Mouse (Mus musculus) forebrain, postnatal 0 days (tissue): ENCODE results near the gene Tmem136. TPM values are rescaled to one million over a fixed set of nuclear protein-coding genes. Genes with fewer than 3 reads are reported as not detected.
A peak's percentile ranks its signal among the peaks of the same experiment; 100 is the strongest.
"Not testable (repeated sequence)": the region's sequence is repeated elsewhere in the genome, so short reads cannot be mapped to it uniquely, and the experiment has no call there.

Experiments
- ATAC-seq: fragments of 200-750 bp; cut with Nextera tagmentation; 2 replicates; pipeline ENCODE4 v1.8.0; 2017; ENCODE audit warnings: mild to moderate bottlenecking, moderate library complexity
- DNase-seq: peaks from one replicate; pipeline ENCODE4 v3.0.0-alpha.2; 2015
- H3K27ac ChIP-seq: fragments of 300-500 bp; sonication (generic); 2 replicates; pipeline ENCODE4 v1.5.1; 2014; ENCODE audit warnings: low read depth, mild to moderate bottlenecking, antibody characterized with exemption, low read length, moderate library complexity, mixed read lengths
- H3K27me3 ChIP-seq: fragments of 300-500 bp; sonication (generic); 2 replicates; pipeline ENCODE4 v1.6.1; 2014; ENCODE audit warnings: mild to moderate bottlenecking, low read length, mixed read lengths; ENCODE audit not compliant: insufficient read depth
- H3K36me3 ChIP-seq: fragments of 300-500 bp; sonication (generic); 2 replicates; pipeline ENCODE4 v1.6.1; 2014; ENCODE audit warnings: mild to moderate bottlenecking, moderate library complexity; ENCODE audit not compliant: insufficient read depth
- H3K4me1 ChIP-seq: fragments of 300-500 bp; sonication (generic); 2 replicates; pipeline ENCODE4 v1.6.1; 2014; ENCODE audit warnings: antibody characterized with exemption; ENCODE audit not compliant: insufficient read depth
- H3K4me2 ChIP-seq: fragments of 300-500 bp; sonication (generic); 2 replicates; pipeline ENCODE4 v1.6.1; 2014; ENCODE audit warnings: low read depth, mild to moderate bottlenecking, moderate library complexity
- H3K4me3 ChIP-seq: fragments of 300-500 bp; sonication (generic); 2 replicates; pipeline ENCODE4 v1.5.1; 2014; ENCODE audit warnings: low read depth, low read length, mixed read lengths
- H3K9ac ChIP-seq: fragments of 300-500 bp; sonication (generic); 2 replicates; pipeline ENCODE4 v1.6.1; 2014; ENCODE audit warnings: mild to moderate bottlenecking
- H3K9me3 ChIP-seq: fragments of 300-500 bp; sonication (generic); 2 replicates; pipeline ENCODE4 v1.6.1; 2016; ENCODE audit warnings: low read length
- CTCF ChIP-seq: sonication (generic); IDR thresholded peaks from 2 replicates; pipeline ENCODE4 v1.5.1; 2016; ENCODE audit warnings: antibody characterized with exemption, control low read depth, low read depth
- WGBS: fragments of 180-500 bp; shearing (Covaris S2); extraction: QIAGEN DNeasy Blood & Tissue Kit; methylation state at CpG from one replicate; pipeline ENCODE4 v1.1.7; 2014; 5-methylcytosine and 5-hydroxymethylcytosine counted together
- polyA plus RNA-seq: library from polyadenylated mRNA; unstranded; fragments of >200 nt; fragmentation: Nextera tagmentation; extraction: Ambion mirVana; gene quantifications from 2 replicates; pipeline ENCODE4 v1.2.1, GENCODE M21; 2015
- total RNA-seq: library from RNA; depleted of rRNA; stranded (reverse); fragments of >200 nt; gene quantifications from 2 replicates; pipeline ENCODE4 v1.2.3, GENCODE M21; 2014

Gene Tmem136
- total and polyA plus RNA-seq, 2 experiments from 2014 or later = 6.2 to 7.5 TPM

DNA sequence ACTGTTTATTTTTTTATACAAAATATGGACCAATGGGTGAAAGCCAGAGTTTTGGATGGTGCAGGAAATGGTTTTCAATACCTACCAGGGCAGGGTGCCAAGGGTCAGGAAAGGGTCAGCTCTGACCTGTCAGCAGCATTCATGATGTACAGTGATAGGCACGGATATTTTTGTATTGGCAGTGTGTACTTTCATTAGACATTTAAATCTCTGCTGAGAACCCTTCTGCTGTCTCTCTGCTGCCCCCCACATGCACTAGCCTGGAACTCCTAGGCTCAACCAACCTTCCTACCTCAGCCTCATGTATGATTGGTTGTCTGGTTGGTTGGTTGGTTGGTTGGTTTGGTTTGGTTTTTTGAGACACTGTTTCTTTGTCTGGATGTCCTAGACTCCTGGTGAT is 6.0 kb upstream of the Tmem136 start:
- no peak overlapping the region for H3K27ac ChIP-seq
- H3K4me1 ChIP-seq = no peaks in the 10 kb centered on the region
- no peak overlapping the region for H3K9ac ChIP-seq
- peak; percentile 22 for TF ChIP-seq CTCF
- WGBS = 36% methylated on average over 1 of the region's 1 CpGs
- no peak overlapping the region for H3K4me3 ChIP-seq
- no peak overlapping the region for H3K4me2 ChIP-seq
- H3K36me3 ChIP-seq = no peaks in the 10 kb centered on the region
- no peaks in the 10 kb centered on the region for H3K27me3 ChIP-seq
- H3K9me3 ChIP-seq = no peaks in the 10 kb centered on the region
- ATAC-seq (no peak), DNase-seq (no peak)

DNA sequence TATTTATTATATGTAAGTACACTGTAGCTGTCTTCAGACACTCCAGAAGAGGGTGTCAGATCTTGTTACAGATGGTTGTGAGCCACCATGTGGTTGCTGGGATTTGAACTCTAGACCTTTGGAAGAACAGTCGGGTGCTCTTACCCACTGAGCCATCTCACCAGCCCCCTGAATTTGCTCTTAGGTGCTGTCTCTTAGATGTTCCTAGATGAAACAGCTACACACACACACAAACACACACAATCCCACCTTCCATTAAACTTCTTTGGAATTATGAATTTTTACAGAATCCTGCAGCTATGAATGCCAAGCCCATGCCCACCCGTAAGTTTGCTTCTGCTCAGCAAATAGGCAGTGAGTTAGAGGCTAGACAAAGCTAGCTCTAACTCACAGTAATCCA is 5.6 kb upstream of the Tmem136 start:
- H3K9me3 ChIP-seq, H3K36me3 ChIP-seq, H3K27me3 ChIP-seq, H3K4me1 ChIP-seq, H3K4me2 ChIP-seq, DNase-seq, H3K4me3 ChIP-seq, H3K9ac ChIP-seq, ATAC-seq, H3K27ac ChIP-seq: not testable (repeated sequence)
- 94% methylated on average over 2 of the region's 2 CpGs for WGBS

DNA sequence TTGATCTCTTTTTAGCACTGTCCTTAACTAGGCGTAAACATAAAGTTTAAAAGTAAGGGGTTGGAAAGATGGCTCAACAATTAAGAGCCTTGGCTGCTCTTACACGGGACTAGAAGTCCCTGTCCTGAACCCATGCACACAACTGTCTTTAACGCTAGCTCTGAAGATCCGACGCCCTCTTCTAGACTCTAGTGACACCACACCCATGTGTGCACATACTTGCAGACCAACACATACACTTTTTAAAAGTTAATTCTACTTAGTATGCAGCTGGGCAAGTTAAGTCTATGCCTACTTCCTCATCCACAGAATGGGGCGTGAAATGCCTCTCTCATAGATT is 597 bp upstream of the Tmem136 start:
- TF ChIP-seq CTCF = no peak
- 83% methylated on average over 6 of the region's 6 CpGs for WGBS
- H3K9ac ChIP-seq = no peak overlapping the region
- peak overlapping the region; percentile 9; the same call in 1 of the 2 replicates for H3K27ac ChIP-seq
- 0 out of 2 replicates have a peak, but pooled peaks cover 5% of the 10 kb centered on the region for H3K36me3 ChIP-seq
- no peaks in the 10 kb centered on the region for H3K9me3 ChIP-seq
- DNase-seq (no peak), ATAC-seq (no peak)
- H3K4me3 ChIP-seq = peak overlapping the region; percentile 68; the same call in 1 of the 2 replicates
- H3K4me1 ChIP-seq = 0 out of 2 replicates have a peak, but pooled peaks cover 4% of the 10 kb centered on the region
- H3K27me3 ChIP-seq = no peaks in the 10 kb centered on the region
- peak overlapping the region; percentile 72 for H3K4me2 ChIP-seq

DNA sequence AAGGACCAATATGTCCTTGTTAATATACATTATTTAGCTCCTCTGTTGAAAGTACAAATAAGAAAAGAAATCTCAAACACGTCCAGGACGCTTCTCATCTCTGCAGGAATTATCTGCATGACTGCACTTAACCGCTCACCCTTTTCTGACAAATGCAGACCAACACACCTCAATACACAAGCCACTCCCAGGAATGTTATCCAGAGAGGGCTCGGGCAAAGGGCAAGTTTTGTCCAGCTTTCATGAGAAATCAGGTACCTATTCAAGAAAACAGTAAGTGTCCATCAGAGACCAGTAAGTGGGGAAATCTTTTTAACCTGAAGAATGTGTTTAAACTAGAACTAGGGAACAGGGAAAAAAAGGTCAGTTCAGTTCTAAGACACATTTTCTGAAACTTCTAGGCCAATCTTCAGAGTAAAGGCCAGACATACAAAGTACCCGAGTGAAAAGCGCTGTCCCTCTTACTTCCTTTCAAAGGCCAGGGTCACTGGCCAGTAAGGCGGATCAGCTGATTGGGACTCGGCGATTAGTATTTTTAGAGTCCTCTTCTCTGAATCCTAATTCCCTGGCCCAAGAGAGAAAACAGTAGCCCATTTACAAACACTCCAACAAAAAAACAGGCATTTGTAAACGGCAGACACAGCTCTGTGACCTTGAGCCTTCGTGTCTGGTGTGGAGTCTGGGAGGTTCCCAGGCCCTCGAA is 788 bp downstream of the Tmem136 start:
- H3K4me2 ChIP-seq = peak overlapping the region; percentile 72
- peak overlapping the region; percentile 68 for H3K4me3 ChIP-seq
- no peak for DNase-seq
- peak overlapping the region; percentile 83 for H3K9ac ChIP-seq
- H3K4me1 ChIP-seq = 0 out of 2 replicates have a peak, but pooled peaks cover 4% of the 10 kb centered on the region
- ATAC-seq = peak; percentile 1; the same call in 1 of the 2 replicates
- no peaks in the 10 kb centered on the region for H3K9me3 ChIP-seq
- WGBS = 9% methylated on average over 12 of the region's 12 CpGs
- no peaks in the 10 kb centered on the region for H3K27me3 ChIP-seq
- H3K27ac ChIP-seq = 0 out of 2 replicates have a peak overlapping the region, but pooled peaks have one; percentile 9
- peaks cover 19% of the 10 kb centered on the region for H3K36me3 ChIP-seq
- no peak for TF ChIP-seq CTCF

DNA sequence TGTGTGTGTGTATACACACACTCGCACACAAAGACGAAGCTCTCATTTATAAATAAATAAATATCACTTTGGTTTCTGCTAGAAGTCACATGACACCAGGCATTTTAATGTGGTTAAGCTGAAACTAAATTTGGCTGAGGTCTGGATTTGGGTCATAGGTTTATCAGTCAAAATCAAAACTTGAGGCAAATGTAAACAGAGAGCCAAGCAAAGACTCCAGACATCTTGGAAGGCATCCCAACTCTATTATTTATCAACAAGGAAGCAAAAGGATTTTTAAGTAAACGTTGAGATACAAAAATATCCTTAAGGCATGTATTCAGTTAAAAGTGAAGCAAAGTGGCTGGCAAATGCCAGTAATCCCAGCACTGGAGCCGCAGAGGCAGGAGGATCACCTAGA is 1.5 kb downstream of the Tmem136 start:
- Histone ChIP-seq H3K9ac (no peak overlapping the region), H3K4me1 (0 out of 2 replicates have a peak, but pooled peaks cover 4% of the 10 kb centered on the region), H3K27ac (no peak overlapping the region), H3K4me2 (no peak overlapping the region), H3K36me3 (peaks cover 26% of the 10 kb centered on the region), H3K9me3 (no peaks in the 10 kb centered on the region), H3K4me3 (no peak overlapping the region), H3K27me3 (no peaks in the 10 kb centered on the region)
- no peak for ATAC-seq
- 92% methylated on average over 4 of the region's 4 CpGs for WGBS
- DNase-seq = no peak
- no peak for TF ChIP-seq CTCF

DNA sequence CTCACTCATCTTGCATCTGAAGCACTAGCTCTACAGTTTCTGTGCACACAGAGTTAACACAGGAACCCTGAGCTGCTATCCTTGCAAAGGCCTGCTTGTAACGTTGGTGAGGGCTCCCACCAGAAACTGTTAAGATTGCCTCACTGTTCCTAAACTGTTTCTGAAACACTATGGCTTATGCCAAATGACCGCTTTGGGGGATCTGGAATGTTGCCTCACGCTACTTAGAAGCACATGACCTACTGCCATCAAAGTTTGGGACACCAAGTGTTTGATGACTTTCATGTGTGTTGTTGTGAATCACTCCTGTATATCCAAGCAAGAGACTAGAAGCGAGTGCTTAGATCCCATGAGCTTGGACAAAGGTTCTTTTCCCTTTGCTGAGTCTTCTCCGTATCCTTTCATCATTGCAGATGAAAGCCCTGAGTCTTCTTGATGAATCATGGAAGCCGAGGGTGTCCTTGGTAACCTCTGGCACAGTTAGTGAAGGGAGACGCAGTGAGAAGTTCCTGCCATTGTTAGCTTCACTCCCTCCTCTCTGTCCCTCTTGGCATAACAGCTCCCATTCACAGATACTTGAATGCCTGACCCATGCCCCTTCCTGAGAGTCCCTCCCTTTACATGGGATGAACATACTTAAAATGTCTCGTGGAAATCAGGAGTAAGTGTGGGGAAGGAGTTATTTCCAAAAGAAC is 5.9 kb downstream of the Tmem136 start:
- Histone ChIP-seq H3K4me2 (no peak overlapping the region), H3K36me3 (peaks cover 26% of the 10 kb centered on the region), H3K4me1 (peaks cover 6% of the 10 kb centered on the region; the same call in 1 of the 2 replicates), H3K27me3 (no peaks in the 10 kb centered on the region), H3K4me3 (no peak overlapping the region), H3K27ac (no peak overlapping the region), H3K9me3 (no peaks in the 10 kb centered on the region), H3K9ac (no peak overlapping the region)
- 88% methylated on average over 8 of the region's 8 CpGs for WGBS
- ATAC-seq (no peak), DNase-seq (no peak)
- TF ChIP-seq CTCF = no peak

DNA sequence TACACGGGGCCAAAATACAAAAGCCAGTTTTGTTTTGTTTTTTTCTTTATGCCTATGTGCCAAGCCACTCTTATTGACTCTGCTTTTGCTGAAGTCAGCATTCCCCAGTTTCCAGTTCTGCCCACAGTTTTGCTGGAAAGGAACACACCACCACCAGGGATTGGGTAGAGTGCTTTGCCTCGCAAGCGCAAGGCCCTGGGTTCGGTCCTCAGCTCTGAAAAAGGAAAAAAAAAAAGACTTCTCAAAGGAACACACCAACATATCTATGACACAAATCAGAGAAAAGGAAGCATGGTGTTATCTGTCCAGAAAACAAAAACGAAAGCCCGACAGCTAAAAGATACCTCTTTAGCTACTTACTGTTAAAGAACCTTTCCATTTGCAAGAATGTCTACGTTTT is 7.2 kb downstream of the Tmem136 start:
- no peak overlapping the region for H3K4me2 ChIP-seq
- no peak overlapping the region for H3K9ac ChIP-seq
- H3K27ac ChIP-seq = no peak overlapping the region
- ATAC-seq (no peak), DNase-seq (no peak)
- TF ChIP-seq CTCF = no peak
- WGBS = 86% methylated on average over 7 of the region's 7 CpGs
- no peaks in the 10 kb centered on the region for H3K27me3 ChIP-seq
- H3K4me1 ChIP-seq = peaks cover 5% of the 10 kb centered on the region; the same call in 1 of the 2 replicates
- peaks cover 26% of the 10 kb centered on the region for H3K36me3 ChIP-seq
- H3K9me3 ChIP-seq = no peaks in the 10 kb centered on the region
- no peak overlapping the region for H3K4me3 ChIP-seq
